Mouse (Mus musculus) embryo, embryonic 11 days (tissue): ENCODE results near the gene Foxo1.

Source experiments
- DNase-seq: peaks from one replicate; pipeline ENCODE4 v3.0.0-alpha.2; 2015

Gene Foxo1

GRCm38 (mm10) chr3:52268737-52269513, 789 bp downstream of the Foxo1 start:
- peak; percentile 63 for DNase-seq

GRCm38 (mm10) chr3:52269514-52270351, 1.6 kb downstream of the Foxo1 start:
- DNase-seq, result peak; percentile 76

- no peak for DNase-seq
Observed at GRCm38 (mm10) chr3:52270511-52270910, 2.4 kb downstream of the Foxo1 start.

GRCm38 (mm10) chr3:52271376-52271775, 3.2 kb downstream of the Foxo1 start:
- no peak for DNase-seq

- DNase-seq, result no peak
Observed at GRCm38 (mm10) chr3:52272376-52272865, 4.3 kb downstream of the Foxo1 start.

- no peak for DNase-seq
Observed at GRCm38 (mm10) chr3:52274475-52274874, 6.3 kb downstream of the Foxo1 start.

- no peak for DNase-seq
Observed at GRCm38 (mm10) chr3:52275037-52275555, 7.0 kb downstream of the Foxo1 start.

GRCm38 (mm10) chr3:52280681-52281080, 12.5 kb downstream of the Foxo1 start:
- DNase-seq, result no peak

- DNase-seq, result no peak
Observed at GRCm38 (mm10) chr3:52281882-52282281, 13.7 kb downstream of the Foxo1 start.

- DNase-seq, result no peak
Observed at GRCm38 (mm10) chr3:52282369-52282768, 14.2 kb downstream of the Foxo1 start.

GRCm38 (mm10) chr3:52283521-52283920, 15.4 kb downstream of the Foxo1 start:
- no peak for DNase-seq

- DNase-seq, result no peak
Observed at GRCm38 (mm10) chr3:52290811-52291210, 22.7 kb downstream of the Foxo1 start.

GRCm38 (mm10) chr3:52292498-52292897, 24.4 kb downstream of the Foxo1 start:
- no peak for DNase-seq

GRCm38 (mm10) chr3:52293946-52294345, 25.8 kb downstream of the Foxo1 start:
- DNase-seq, result no peak

GRCm38 (mm10) chr3:52295688-52296087, 27.6 kb downstream of the Foxo1 start:
- DNase-seq, result no peak

- no peak for DNase-seq
Observed at GRCm38 (mm10) chr3:52296224-52296760, 28.2 kb downstream of the Foxo1 start.

- no peak for DNase-seq
Observed at GRCm38 (mm10) chr3:52297291-52298018, 29.3 kb downstream of the Foxo1 start.

- DNase-seq, result no peak
Observed at GRCm38 (mm10) chr3:52298683-52299082, 30.5 kb downstream of the Foxo1 start.

- DNase-seq, result peak; percentile 49
Observed at GRCm38 (mm10) chr3:52299376-52299775, 31.2 kb downstream of the Foxo1 start.

- no peak for DNase-seq
Observed at GRCm38 (mm10) chr3:52300517-52300916, 32.4 kb downstream of the Foxo1 start.

- DNase-seq, result no peak
Observed at GRCm38 (mm10) chr3:52303301-52303700, 35.2 kb downstream of the Foxo1 start.

GRCm38 (mm10) chr3:52308586-52309321, 40.6 kb downstream of the Foxo1 start:
- DNase-seq, result no peak
